ENCODE assay signal across 16 mouse cellular contexts in genomic region chr12:33434758-33435157, GRCm38 (mm10). TPM values are rescaled to one million over a fixed set of nuclear protein-coding genes. Genes with fewer than 3 reads are reported as not detected.
DNase-seq lines count a peak whose midpoint lies in the region; ATAC-seq and TF ChIP-seq lines count a peak whose summit lies in the region.
"Had no signal": no experiment of that assay in that cellular context is flagged by ENCODE, and none has a peak within 500 bp of the region (broad histone marks: within the 10 kb centered on the region; RNA-seq: fewer than 3 reads in every experiment).

No protein-coding gene starts in this region.

- 96% methylated on average over 4 of the region's 4 CpGs for WGBS in forebrain, postnatal 0 days
- WGBS in forebrain, embryonic 10.5 days: 96% methylated on average over 4 of the region's 4 CpGs

- no peak overlapping the region for H3K4me2 ChIP-seq in forebrain, postnatal 0 days (ENCODE audit: low read depth)
- H3K4me2 ChIP-seq: forebrain, embryonic 12.5 days; stomach, embryonic 15.5 days had no signal

- no peaks in the 10 kb centered on the region; the same call in 1 of the 2 replicates for H3K36me3 ChIP-seq in forebrain, postnatal 0 days (ENCODE audit: insufficient read depth)
- H3K36me3 ChIP-seq in forebrain, embryonic 10.5 days (replicated peaks): peaks cover 49% of the 10 kb centered on the region

- H3K4me1 ChIP-seq in forebrain, postnatal 0 days (ENCODE audit: insufficient read depth): no peaks in the 10 kb centered on the region
- peaks cover 10% of the 10 kb centered on the region for H3K4me1 ChIP-seq in forebrain, embryonic 10.5 days

- no peak overlapping the region for H3K4me3 ChIP-seq in forebrain, postnatal 0 days (ENCODE audit: low read depth, low read length)
- H3K4me3 ChIP-seq in forebrain, embryonic 10.5 days: no peak overlapping the region
- H3K4me3 ChIP-seq: forebrain, embryonic 12.5 days; stomach, embryonic 15.5 days had no signal

- no peak overlapping the region for H3K9ac ChIP-seq in forebrain, postnatal 0 days
- H3K9ac ChIP-seq: forebrain, embryonic 12.5 days; stomach, embryonic 15.5 days had no signal

- no peaks in the 10 kb centered on the region for H3K27me3 ChIP-seq in forebrain, postnatal 0 days (ENCODE audit: insufficient read depth, low read length)
- no peaks in the 10 kb centered on the region for H3K27me3 ChIP-seq in forebrain, embryonic 10.5 days (ENCODE audit: poor library complexity, severe bottlenecking)
- H3K27me3 ChIP-seq: forebrain, embryonic 12.5 days; megakaryocyte, embryonic 14.5 days; stomach, embryonic 15.5 days had no signal

- no peaks in the 10 kb centered on the region for H3K9me3 ChIP-seq in forebrain, postnatal 0 days (ENCODE audit: low read length)
- no peaks in the 10 kb centered on the region for H3K9me3 ChIP-seq in forebrain, embryonic 10.5 days
- H3K9me3 ChIP-seq: forebrain, embryonic 12.5 days; megakaryocyte, embryonic 14.5 days; stomach, embryonic 15.5 days had no signal

- TF ChIP-seq CTCF in forebrain, postnatal 0 days (IDR thresholded peaks at IDR 0.05; ENCODE audit: low read depth): peak; percentile 31

- H3K27ac ChIP-seq in forebrain, postnatal 0 days (ENCODE audit: low read depth, low read length): no peak overlapping the region
- no peak overlapping the region for H3K27ac ChIP-seq in forebrain, embryonic 10.5 days
- H3K27ac ChIP-seq: forebrain, embryonic 12.5 days; stomach, embryonic 15.5 days had no signal

- DNase-seq in forebrain, postnatal 0 days: no peak
- no peak for DNase-seq in forebrain, embryonic 10.5 days (ENCODE audit: extremely low spot score, low spot score)
- peak; percentile 10 for DNase-seq in lung, postnatal 36 days
- DNase-seq in lung, postnatal 10 days: no peak
- peak; percentile 32 for DNase-seq in T-cell, adult 2 months (ENCODE audit: low spot score)
- DNase-seq in left cerebral cortex, adult 11 months (ENCODE audit: low spot score): no peak
- no peak for DNase-seq in layer of hippocampus, adult 18-20 months (ENCODE audit: low spot score in 2 of 2)
- DNase-seq: adrenal gland, adult 2 months; heart, postnatal 14 days had no signal

- ATAC-seq in forebrain, postnatal 0 days: no peak
- peak; percentile 58; the same call in 1 of the 2 replicates for ATAC-seq in neutrophil, adult 5-6 weeks (ENCODE audit: extremely low read depth, insufficient number of reproducible peaks, low FRiP score, poor library complexity, severe bottlenecking)
- ATAC-seq: intestine, embryonic 16.5 days had no signal

RNA-seq across cellular contexts. Expression of gene Twistnb, which starts 5.3 kb away (rescaled TPM):
- total RNA-seq in forebrain, postnatal 0 days (2014; rRNA removed): 21.1 and 25.4 TPM in 2 replicates
- 58.5 and 64.3 TPM in 2 replicates for polyA plus RNA-seq in forebrain, postnatal 0 days (2015; fragmentation: Nextera tagmentation; extraction: Ambion mirVana)
- 63.9 and 79.8 TPM in 2 replicates for polyA plus RNA-seq in forebrain, embryonic 10.5 days (2016; fragmentation: Nextera tagmentation; extraction: Ambion mirVana)
- 54.4 and 56.7 TPM in 2 replicates for total RNA-seq in neutrophil, adult 5-6 weeks (2017)
- total RNA-seq in layer of hippocampus, adult 18-20 months (2021): 10 to 100 TPM; 13.8 to 15.0 TPM

RNA-seq across cellular contexts. Expression of gene Efcab10, which starts 40.1 kb away (rescaled TPM):
- total RNA-seq in forebrain, postnatal 0 days (2014; rRNA removed): 2.8 and 3.3 TPM in 2 replicates
- 5.8 and 7.1 TPM in 2 replicates for polyA plus RNA-seq in forebrain, postnatal 0 days (2015; fragmentation: Nextera tagmentation; extraction: Ambion mirVana)
- 0.89 and 0.90 TPM in 2 replicates for polyA plus RNA-seq in forebrain, embryonic 10.5 days (2016; fragmentation: Nextera tagmentation; extraction: Ambion mirVana)
- not detected in 2 replicates for total RNA-seq in neutrophil, adult 5-6 weeks (2017)
- total RNA-seq in layer of hippocampus, adult 18-20 months (2021): 1 to 10 TPM; 3.2 to 3.5 TPM
- total RNA-seq: gastrocnemius, postnatal 4 days had no signal
- polyA plus RNA-seq: adrenal gland, adult 2 months; intestine, embryonic 16.5 days; large intestine, adult 2 months had no signal

Comparison
In these comparisons a context has a peak if more than half of its experiments do, and no peak if none do; other contexts are left out.
1. DNase-seq: peak in lung, postnatal 36 days (single experiment) and T-cell, adult 2 months (single experiment); none in forebrain, postnatal 0 days (single experiment), forebrain, embryonic 10.5 days (single experiment), lung, postnatal 10 days (single experiment), left cerebral cortex, adult 11 months (single experiment) and layer of hippocampus, adult 18-20 months (0 of 2).